Mouse (Mus musculus) lung, postnatal 4 days (tissue): ENCODE measurements at regions not wholly inside any gene's neighbourhood (a gene's known extent, or its start where the extent isn't known, plus 50 kb on each side); places are given as distances from the start of the nearest gene placed in this dataset.
A peak's percentile ranks its signal among the peaks of the same experiment; 100 is the strongest.

ENCODE experiments used
- DNase-seq, 2 experiments: peaks; one replicate each; pipeline ENCODE4 v3.0.0; 2021

DNA sequence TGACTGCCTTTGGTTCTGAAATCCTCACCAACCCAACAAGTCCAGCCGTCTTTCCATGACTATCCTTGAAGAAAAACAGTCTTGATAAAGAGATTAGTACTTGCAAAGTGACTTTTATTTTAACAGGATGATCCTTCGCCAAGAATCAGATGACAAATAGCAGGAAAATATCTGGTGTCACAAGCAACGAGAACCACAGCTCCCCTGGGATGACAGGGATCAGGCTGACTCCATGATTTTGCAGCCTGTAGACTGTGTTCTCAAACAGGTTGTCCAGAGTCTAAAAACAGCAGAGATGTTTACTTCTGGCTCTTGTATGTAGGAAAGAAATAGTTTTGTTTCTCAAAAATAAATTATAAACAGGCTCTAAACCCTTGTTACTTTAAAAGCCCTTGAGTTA lies 63.3 kb downstream of the Tmem18 start:
- DNase-seq = no peak

DNA sequence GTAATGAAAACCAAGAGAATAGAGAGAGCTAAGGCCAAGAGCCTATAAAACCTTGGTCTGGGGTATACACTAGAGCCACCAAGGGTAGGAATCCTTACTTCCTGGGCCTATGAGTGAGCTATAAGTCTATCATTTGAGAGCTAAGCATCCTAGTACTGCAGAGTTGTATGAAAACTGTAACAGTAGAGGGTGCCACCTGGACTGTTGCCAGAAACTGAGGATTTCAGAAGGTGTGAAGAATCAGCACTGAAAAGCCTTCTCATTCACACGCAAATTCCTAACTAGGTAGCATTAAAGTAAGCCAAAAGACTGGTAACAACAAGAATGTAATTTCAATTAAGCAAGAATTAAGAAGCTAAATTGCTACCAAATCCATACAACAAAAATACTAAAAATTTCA lies 67.3 kb downstream of the Tmem18 start:
- DNase-seq = no peak

DNA sequence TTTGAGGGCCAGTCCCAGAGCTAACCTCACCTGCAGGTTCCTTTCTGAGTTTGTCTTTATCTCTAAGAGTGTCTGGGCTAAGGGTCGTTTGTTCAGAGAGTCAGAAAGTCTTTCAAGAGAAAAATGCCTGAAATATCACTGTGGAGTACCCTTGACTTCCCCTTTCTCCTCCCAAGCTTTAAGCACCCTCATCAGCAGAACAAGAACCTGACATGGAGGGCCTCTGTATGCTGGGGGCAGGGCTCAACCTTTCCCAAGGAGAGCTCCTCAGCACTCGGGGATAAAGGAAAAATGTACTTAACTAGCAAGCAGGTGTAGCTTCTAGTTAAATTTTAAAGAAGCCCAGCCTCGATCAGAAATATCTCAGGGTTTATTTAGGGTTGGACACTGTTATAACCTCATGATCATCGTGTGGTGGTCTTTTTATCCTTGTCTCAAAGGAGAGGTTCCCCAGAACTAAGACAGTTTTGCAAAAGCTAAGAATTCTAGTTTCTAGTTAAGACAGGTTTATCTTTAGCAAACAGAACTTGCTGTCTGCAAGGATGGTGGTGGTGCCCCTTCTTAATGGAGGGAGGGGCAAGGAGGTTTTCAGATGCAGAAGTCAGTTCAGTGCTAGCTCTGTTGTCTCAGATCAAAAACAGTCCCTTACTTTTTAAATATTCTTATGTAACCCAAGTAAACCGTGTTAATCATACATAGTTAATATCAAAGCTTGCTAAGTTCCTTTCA lies 70.3 kb downstream of the Tmem18 start:
- peak; percentile 8 to 60 for DNase-seq

DNA sequence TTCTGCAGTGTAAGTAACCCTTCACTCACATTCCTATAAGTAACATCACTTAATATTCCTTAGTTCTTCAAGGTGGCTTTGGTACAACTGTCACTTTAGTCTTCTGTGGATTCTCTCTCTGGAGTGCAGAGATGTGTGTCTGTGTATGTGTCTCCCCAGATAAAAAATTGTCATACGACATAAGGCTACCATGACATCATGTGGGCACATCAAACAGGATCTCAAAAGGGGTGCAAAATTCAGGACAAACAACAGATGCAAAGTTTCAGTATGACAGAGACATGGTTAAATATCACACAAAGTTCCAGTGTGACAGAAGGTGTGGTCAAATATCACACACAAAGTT lies 70.8 kb downstream of the Tmem18 start:
- DNase-seq = no peak

DNA sequence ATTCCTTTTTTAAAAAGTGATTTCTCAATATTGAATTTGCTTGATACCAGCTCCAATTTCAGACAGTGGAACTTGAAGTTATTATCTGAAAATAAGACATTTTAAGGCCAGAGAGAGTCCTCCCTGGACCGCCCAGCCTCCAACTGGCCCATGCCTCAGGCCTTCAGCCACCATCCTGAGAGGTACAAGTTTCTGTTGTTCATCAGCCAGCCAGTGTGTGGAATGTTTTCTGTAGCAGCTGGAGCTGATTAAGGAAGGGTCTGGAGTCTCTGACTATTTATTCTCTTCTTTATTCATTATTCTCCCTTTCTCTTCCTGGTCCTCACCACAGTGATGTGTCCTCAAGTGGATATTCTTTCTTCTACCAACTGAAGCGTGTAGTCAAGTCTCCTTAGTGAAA lies 94.6 kb downstream of the Tmem18 start:
- no peak for DNase-seq

DNA sequence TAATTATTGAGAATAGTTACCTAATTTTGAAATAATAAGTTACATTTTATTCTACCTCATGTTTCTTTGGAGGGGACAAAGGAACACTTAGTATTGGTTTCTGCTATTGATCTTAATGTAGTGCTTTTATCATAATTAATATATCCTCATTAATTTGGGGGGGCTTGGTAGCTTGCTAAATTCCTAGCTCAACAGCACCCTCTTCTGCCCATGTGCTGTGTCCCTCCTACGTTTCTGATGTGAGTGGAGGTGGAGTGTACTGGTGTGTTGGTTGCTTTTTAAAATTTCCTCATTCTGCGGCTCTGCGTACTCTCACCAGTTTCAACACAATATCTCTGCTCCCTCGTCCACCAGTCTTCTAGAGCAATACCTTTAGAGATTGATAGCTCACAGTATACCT lies 105.8 kb downstream of the Tmem18 start:
- DNase-seq = no peak

DNA sequence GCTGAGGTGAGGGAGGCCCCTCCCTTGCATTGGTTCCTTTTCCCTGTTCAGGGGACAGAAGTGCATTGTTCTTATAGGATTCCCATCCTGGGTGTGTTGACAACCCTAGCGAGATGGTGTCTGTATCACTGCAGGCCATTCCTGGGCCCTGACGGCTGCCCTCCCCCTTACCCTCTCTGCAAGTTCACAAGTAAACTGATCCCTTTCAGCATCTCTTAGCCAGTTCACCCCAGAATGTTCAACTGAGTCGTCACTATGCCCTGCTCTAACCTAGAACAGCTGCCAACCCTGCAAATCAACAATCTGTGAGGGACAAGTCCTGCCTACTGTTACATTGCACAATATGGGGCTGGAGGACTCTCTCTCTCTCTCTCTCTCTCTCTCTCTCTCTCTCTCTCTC lies 109.3 kb downstream of the Tmem18 start:
- DNase-seq = no peak

DNA sequence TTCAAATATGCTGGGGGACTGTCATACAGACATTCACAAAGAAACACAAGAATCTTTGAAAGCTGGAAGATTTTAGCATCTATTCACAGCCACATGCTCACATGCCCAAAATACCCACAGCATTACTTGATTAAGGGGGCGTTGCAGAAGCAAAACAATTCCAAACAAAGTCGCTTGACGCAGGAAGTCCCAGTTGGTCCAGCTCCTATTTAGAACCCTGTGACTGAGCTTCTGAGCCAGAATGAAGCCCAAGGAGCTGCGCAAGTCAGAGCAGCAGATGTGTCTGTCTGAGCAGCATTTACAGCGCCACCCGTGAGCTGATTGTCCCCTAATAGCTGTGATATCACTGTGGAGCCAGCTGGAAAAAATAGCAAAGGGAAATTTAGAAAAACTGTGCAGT lies 114.0 kb downstream of the Tmem18 start:
- DNase-seq = no peak

DNA sequence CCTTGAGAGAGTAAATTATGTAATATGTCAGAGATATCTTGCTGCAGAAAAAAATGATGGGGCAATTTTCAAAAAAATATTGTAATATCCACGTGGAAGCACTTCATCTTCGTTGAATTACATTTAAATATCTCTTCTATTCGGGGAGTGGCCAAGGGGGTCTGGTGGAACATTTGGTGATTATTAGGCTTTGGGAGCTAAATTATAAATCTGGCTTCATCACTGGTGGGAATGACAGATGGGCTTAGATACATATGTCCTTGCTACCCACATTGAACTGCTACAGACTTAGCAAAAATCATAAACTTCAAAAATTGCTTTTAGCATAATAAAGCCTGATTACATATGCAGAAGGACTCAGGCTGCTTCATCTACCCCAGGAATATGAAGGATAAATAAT lies 119.5 kb downstream of the Tmem18 start:
- DNase-seq = no peak

DNA sequence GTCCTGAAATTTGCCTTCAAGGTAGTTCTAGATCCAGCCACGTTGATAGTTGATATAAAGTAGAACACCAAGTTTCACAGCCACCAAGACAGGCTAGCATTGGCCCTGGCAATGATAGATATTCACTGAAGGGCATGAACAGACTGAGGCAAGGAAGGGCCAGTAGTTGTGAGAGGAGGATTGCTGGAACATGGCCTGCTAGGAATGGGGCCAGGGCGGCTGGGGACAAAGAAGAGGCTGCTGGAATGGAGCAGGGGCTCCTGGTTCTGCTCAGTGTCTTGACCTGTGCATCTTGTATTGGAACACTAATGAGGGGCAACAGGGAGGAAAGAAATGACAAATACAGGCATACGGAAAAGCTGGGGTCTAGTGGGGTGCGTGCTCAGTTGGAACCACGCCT lies 123.0 kb downstream of the Tmem18 start:
- no peak for DNase-seq

DNA sequence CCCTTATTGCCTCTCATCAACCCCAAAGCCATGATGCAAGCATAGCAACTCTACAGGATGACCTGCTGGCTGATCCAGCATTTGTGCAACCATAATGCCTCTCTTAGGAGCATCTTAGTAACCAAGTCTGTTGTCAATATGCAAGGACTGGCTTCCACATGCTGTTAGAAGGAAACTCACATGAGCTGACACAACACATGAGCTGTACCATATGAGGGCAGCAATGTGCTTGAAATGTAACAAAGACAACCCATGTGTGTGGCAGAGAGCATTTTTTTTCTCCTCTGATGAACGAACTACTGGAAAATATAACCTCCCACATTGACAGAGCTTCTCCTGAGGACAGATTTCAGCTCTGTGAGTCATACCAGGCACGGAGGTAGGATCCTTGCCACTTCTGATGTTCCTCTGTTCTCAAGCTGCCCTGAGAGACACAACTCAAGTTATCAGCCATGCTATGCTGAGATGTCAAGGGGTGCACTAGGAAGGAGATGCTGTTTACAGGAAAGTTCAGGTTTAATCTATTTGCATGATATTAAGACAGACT lies 124.5 kb downstream of the Tmem18 start:
- no peak for DNase-seq

DNA sequence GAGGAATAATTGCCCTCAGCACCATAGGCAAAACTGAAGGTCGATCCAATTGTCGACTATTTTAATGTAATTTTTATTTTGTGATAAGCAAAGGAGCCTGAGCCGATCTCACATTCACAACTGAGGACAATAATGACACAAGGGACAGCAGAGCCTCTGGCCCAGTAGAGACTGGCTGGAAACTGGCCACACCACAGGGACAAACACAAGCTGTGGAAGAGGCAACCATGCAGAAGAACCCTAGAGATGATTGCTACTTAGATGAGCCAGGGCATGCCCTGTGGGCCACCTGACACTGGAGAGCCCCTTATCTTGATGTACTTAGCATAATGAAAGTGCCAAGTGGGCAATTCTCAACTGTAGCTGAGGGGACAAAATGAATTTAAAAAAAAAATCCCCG lies 126.3 kb downstream of the Tmem18 start:
- DNase-seq = no peak

DNA sequence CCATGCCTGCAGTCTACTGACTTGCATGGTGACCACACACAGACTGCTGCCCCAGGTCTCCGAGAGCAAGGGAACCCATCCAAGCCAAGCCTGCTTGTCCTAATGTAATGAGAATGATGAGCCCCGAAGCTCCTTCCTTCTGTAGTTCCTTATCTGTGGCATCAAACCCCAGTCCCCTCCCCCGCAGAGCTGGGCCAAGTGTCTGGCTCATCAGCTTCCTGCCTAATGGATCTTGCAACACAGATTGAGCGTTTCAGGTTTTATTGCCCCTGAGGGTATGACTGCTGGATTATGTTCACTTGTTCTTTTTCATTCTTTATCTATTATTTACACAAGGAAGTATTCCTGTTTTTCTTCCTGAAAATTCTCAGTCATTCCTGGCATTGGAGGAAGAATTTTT lies 142.5 kb downstream of the Tmem18 start:
- no peak for DNase-seq

DNA sequence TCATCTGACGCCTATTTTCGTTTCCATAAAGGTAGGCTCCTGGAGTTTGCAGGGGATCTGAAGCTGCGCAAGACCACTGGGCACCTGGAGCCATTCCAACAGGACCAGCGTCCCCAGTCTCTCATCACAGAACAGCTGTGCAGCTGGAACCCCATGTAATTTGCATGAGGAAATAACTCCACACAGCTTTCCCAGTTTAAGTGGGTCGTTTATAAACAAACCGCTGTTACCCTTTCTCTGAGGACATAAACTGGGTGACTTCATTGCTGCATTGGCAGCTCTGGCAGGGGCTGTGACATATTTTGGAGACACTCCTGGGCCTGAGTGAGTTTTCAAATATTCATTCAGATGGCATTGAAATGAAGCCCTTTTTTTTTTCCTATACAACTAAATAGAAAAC lies 145.2 kb downstream of the Tmem18 start:
- DNase-seq = no peak

DNA sequence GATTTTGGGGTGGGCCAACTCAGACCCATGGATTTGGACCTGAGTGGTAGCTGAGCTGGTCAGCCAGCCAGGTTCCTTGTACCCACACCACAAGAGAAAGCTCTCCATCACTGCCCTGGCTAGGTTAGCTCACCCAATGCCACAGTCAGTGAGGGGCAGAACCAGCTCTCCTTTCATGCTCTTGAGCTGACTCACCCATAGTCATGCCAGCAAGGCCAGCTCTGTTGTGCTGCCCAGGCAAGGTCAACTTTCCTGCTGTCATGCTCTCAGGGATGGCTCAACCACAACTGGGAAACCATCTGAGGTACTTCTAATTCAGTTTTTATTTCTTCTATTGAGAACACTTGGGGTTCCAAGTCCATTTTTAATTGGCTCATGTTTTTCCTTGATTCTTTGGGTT lies 116.5 kb upstream of the Alkal2 start:
- no peak for DNase-seq

DNA sequence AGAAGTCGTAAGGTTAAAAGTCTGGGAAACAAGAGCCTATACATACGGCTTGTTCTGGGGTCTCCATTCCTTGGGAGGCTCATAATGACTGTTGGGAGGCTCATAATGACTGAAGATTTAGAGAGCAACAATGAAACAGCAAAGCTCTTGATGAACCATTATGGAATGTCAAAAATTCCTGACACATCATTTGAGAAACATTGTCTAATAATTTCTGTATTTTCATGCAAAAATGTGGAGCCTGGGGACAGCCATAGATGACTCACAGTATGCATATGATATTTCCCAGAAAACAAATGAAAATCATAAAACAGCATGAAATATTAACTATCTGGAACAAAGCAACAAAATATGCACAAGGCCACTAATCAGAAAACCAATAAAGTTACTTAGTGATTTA lies 90.8 kb upstream of the Alkal2 start:
- no peak for DNase-seq

DNA sequence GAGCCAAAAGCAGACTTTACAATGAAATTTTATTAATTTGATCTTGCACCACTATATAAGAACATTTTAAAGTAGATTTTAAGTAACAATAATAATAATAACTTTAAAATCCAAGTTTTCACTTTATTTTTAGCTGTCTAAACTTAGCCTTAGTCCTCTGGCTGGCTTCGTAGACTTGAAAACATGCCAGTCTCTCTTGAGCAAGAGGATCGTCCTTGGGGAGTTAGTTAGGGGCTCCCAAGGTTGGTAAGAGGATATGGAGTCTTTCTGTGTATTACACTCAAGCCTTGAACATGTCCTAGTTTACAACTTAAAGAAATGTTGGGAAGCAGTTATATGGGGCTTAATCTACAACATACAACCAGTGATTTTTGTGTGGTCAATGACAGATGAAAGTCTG lies 68.0 kb upstream of the Alkal2 start:
- DNase-seq = no peak

DNA sequence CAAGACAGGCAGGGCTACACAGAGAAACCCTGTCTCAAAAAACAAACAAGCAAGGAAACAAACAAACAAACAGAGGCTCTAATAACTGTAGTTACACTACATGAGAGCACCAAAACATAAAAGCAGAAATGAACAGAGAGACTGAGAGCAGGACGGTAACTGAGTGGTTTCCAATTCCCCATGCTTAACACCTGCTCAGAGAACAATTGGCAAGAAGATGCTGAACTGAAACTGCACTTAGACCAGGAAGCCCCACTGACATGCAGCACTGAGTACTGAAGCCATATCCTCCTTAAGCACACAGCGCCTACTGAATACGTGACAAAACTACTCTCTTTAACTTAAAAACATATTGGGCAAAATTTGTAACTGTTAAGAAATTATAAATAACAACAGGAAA lies 52.7 kb upstream of the Alkal2 start:
- DNase-seq = no peak
